Mouse (Mus musculus) neural tube, embryonic 15.5 days (tissue): ENCODE data around the gene Nudt15. TPM values are rescaled to one million over a fixed set of nuclear protein-coding genes. Genes with fewer than 3 reads are reported as not detected.
"Not testable (repeated sequence)": the region's sequence is repeated elsewhere in the genome, so short reads cannot be mapped to it uniquely, and the experiment has no call there.

Experiments used
- ATAC-seq: fragments of 200-750 bp; cut with Nextera tagmentation; 2 replicates; pipeline ENCODE4 v1.8.0; 2017; ENCODE audit warnings: mild to moderate bottlenecking, moderate TSS enrichment, moderate library complexity; ENCODE audit not compliant: low FRiP score
- H3K27ac ChIP-seq: fragments of 300-500 bp; sonication (generic); replicated peaks from 2 replicates; pipeline ENCODE4 v1.5.1; 2015; ENCODE audit warnings: mild to moderate bottlenecking, inconsistent platforms
- H3K27me3 ChIP-seq: fragments of 300-500 bp; sonication (generic); replicated peaks from 2 replicates; pipeline ENCODE4 v1.6.1; 2015; ENCODE audit warnings: inconsistent platforms
- H3K36me3 ChIP-seq: fragments of 300-500 bp; sonication (generic); 2 replicates; pipeline ENCODE4 v1.6.1; 2015; ENCODE audit warnings: inconsistent platforms
- H3K4me1 ChIP-seq: fragments of 300-500 bp; sonication (generic); 2 replicates; pipeline ENCODE4 v1.6.1; 2015; ENCODE audit warnings: inconsistent platforms
- H3K4me2 ChIP-seq: fragments of 300-500 bp; sonication (generic); 2 replicates; pipeline ENCODE4 v1.6.1; 2015; ENCODE audit warnings: inconsistent platforms, mild to moderate bottlenecking, moderate library complexity
- H3K4me3 ChIP-seq: fragments of 300-500 bp; sonication (generic); replicated peaks from 2 replicates; pipeline ENCODE4 v1.5.1; 2015; ENCODE audit warnings: mild to moderate bottlenecking, inconsistent platforms
- H3K9ac ChIP-seq: fragments of 300-500 bp; sonication (generic); replicated peaks from 2 replicates; pipeline ENCODE4 v1.6.1; 2015; ENCODE audit warnings: mild to moderate bottlenecking, inconsistent platforms
- H3K9me3 ChIP-seq: fragments of 300-500 bp; sonication (generic); replicated peaks from 2 replicates; pipeline ENCODE4 v1.6.1; 2016; ENCODE audit warnings: inconsistent platforms
- WGBS: fragments of 180-500 bp; shearing (Covaris S2); methylation state at CpG from one replicate; pipeline ENCODE4 v1.1.7; 2015; ENCODE audit warnings: mixed read lengths; 5-methylcytosine and 5-hydroxymethylcytosine counted together
- polyA plus RNA-seq: library from polyadenylated mRNA; unstranded; fragments of >200 nt; fragmentation: Nextera tagmentation; extraction: Ambion mirVana; gene quantifications from 2 replicates; pipeline ENCODE4 v1.2.1, GENCODE M21; 2015

Gene Nudt15
- 7.9 and 8.5 TPM in 2 replicates for polyA plus RNA-seq

GRCm38 (mm10) chr14:73548051-73548450, at the start of gene Nudt15:
Nudt15 (minus strand) TSS chr14:73548242.
- no peaks in the 10 kb centered on the region for H3K27me3 ChIP-seq
- H3K9ac ChIP-seq: no peak within 1 kb of the TSS
- no peaks in the 10 kb centered on the region for H3K9me3 ChIP-seq
- H3K36me3 ChIP-seq: no peaks in the 10 kb centered on the region
- H3K4me1 ChIP-seq: peaks cover 6% of the 10 kb centered on the region
- no peak for ATAC-seq
- no peak within 1 kb of the TSS for H3K4me2 ChIP-seq
- H3K27ac ChIP-seq: no peak within 1 kb of the TSS
- 92% methylated on average over 3 of the region's 3 CpGs for WGBS
- H3K4me3 ChIP-seq: no peak within 1 kb of the TSS

GRCm38 (mm10) chr14:73592166-73592565, 44.1 kb upstream of the Nudt15 start:
- Histone ChIP-seq H3K4me3 (no peak overlapping the region), H3K4me1 (no peaks in the 10 kb centered on the region), H3K9me3 (no peaks in the 10 kb centered on the region), H3K27me3 (no peaks in the 10 kb centered on the region), H3K9ac (no peak overlapping the region), H3K36me3 (peaks cover 32% of the 10 kb centered on the region), H3K27ac (no peak overlapping the region), H3K4me2 (no peak overlapping the region)
- no peak for ATAC-seq
- 60% methylated on average over 1 of the region's 1 CpGs for WGBS

GRCm38 (mm10) chr14:73588080-73588479, 40.0 kb upstream of the Nudt15 start:
- Histone ChIP-seq H3K4me2 (no peak overlapping the region), H3K27me3 (no peaks in the 10 kb centered on the region), H3K4me3 (no peak overlapping the region), H3K36me3 (peaks cover 21% of the 10 kb centered on the region), H3K9me3 (no peaks in the 10 kb centered on the region), H3K9ac (no peak overlapping the region), H3K4me1 (no peaks in the 10 kb centered on the region), H3K27ac (no peak overlapping the region)
- WGBS: 87% methylated on average over 1 of the region's 1 CpGs
- ATAC-seq: no peak

GRCm38 (mm10) chr14:73576336-73576735, 28.3 kb upstream of the Nudt15 start:
- no peaks in the 10 kb centered on the region for H3K27me3 ChIP-seq
- ATAC-seq: no peak
- no peak overlapping the region for H3K4me3 ChIP-seq
- H3K4me2 ChIP-seq: no peak overlapping the region
- no peak overlapping the region for H3K9ac ChIP-seq
- H3K36me3 ChIP-seq: peaks cover 14% of the 10 kb centered on the region
- no peak overlapping the region for H3K27ac ChIP-seq
- H3K9me3 ChIP-seq: no peaks in the 10 kb centered on the region
- no peaks in the 10 kb centered on the region for H3K4me1 ChIP-seq

- 94% methylated on average over 5 of the region's 5 CpGs for WGBS
- Histone ChIP-seq H3K36me3 (peaks cover 14% of the 10 kb centered on the region), H3K4me3 (no peak overlapping the region), H3K27me3 (no peaks in the 10 kb centered on the region), H3K27ac (no peak overlapping the region), H3K9me3 (no peaks in the 10 kb centered on the region), H3K9ac (no peak overlapping the region), H3K4me1 (no peaks in the 10 kb centered on the region), H3K4me2 (no peak overlapping the region)
- ATAC-seq: no peak
Measured at GRCm38 (mm10) chr14:73574053-73574452, 26.0 kb upstream of the Nudt15 start.

GRCm38 (mm10) chr14:73571143-73571542, 23.1 kb upstream of the Nudt15 start:
- no peak overlapping the region for H3K27ac ChIP-seq
- H3K27me3 ChIP-seq: no peaks in the 10 kb centered on the region
- H3K9ac ChIP-seq: no peak overlapping the region
- H3K4me1 ChIP-seq: no peaks in the 10 kb centered on the region
- peaks cover 18% of the 10 kb centered on the region for H3K36me3 ChIP-seq
- 87% methylated on average over 4 of the region's 4 CpGs for WGBS
- no peaks in the 10 kb centered on the region for H3K9me3 ChIP-seq
- no peak for ATAC-seq
- H3K4me2 ChIP-seq: no peak overlapping the region
- no peak overlapping the region for H3K4me3 ChIP-seq

GRCm38 (mm10) chr14:73569831-73570230, 21.8 kb upstream of the Nudt15 start:
- H3K4me3 ChIP-seq, H3K27ac ChIP-seq, H3K4me1 ChIP-seq, ATAC-seq, H3K4me2 ChIP-seq, H3K9me3 ChIP-seq, H3K9ac ChIP-seq, H3K27me3 ChIP-seq: not testable (repeated sequence)
- WGBS: 96% methylated on average over 4 of the region's 4 CpGs
- H3K36me3 ChIP-seq: peaks cover 18% of the 10 kb centered on the region

GRCm38 (mm10) chr14:73553122-73553696, 5.2 kb upstream of the Nudt15 start:
- ATAC-seq: peak; percentile 71; the same call in 1 of the 2 replicates
- Histone ChIP-seq H3K9me3 (no peaks in the 10 kb centered on the region), H3K4me1 (peaks cover 22% of the 10 kb centered on the region), H3K4me3 (peak overlapping the region; percentile 84), H3K4me2 (peak overlapping the region; percentile 71), H3K27me3 (no peaks in the 10 kb centered on the region), H3K36me3 (peaks cover 12% of the 10 kb centered on the region; the same call in 1 of the 2 replicates), H3K9ac (peak overlapping the region; percentile 88), H3K27ac (peak overlapping the region; percentile 83)
- under 1% methylated on average over 10 of the region's 10 CpGs for WGBS

- peaks cover 22% of the 10 kb centered on the region for H3K4me1 ChIP-seq
- peak overlapping the region; percentile 71 for H3K4me2 ChIP-seq
- H3K36me3 ChIP-seq: peaks cover 12% of the 10 kb centered on the region; the same call in 1 of the 2 replicates
- H3K9me3 ChIP-seq: no peaks in the 10 kb centered on the region
- 4% methylated on average over 58 of the region's 61 CpGs for WGBS
- peak overlapping the region; percentile 83 for H3K27ac ChIP-seq
- peak overlapping the region; percentile 88 for H3K9ac ChIP-seq
- H3K27me3 ChIP-seq: no peaks in the 10 kb centered on the region
- peak; percentile 98 for ATAC-seq
- H3K4me3 ChIP-seq: peak overlapping the region; percentile 84
Measured at GRCm38 (mm10) chr14:73552341-73553121, 4.5 kb upstream of the Nudt15 start.

GRCm38 (mm10) chr14:73551164-73551563, 3.1 kb upstream of the Nudt15 start:
- Histone ChIP-seq H3K9ac (no peak overlapping the region), H3K27me3 (no peaks in the 10 kb centered on the region), H3K36me3 (peaks cover 10% of the 10 kb centered on the region; the same call in 1 of the 2 replicates), H3K4me2 (no peak overlapping the region), H3K4me1 (peaks cover 22% of the 10 kb centered on the region), H3K4me3 (no peak overlapping the region), H3K27ac (no peak overlapping the region), H3K9me3 (no peaks in the 10 kb centered on the region)
- ATAC-seq: no peak
- WGBS: 87% methylated on average over 6 of the region's 6 CpGs

GRCm38 (mm10) chr14:73550732-73551131, 2.7 kb upstream of the Nudt15 start:
- no peaks in the 10 kb centered on the region for H3K9me3 ChIP-seq
- no peak overlapping the region for H3K27ac ChIP-seq
- H3K4me2 ChIP-seq: no peak overlapping the region
- ATAC-seq: no peak
- WGBS: 42% methylated on average over 8 of the region's 8 CpGs
- H3K27me3 ChIP-seq: no peaks in the 10 kb centered on the region
- H3K9ac ChIP-seq: no peak overlapping the region
- peaks cover 22% of the 10 kb centered on the region for H3K4me1 ChIP-seq
- no peak overlapping the region for H3K4me3 ChIP-seq
- peaks cover 6% of the 10 kb centered on the region; the same call in 1 of the 2 replicates for H3K36me3 ChIP-seq

- no peak for ATAC-seq
- Histone ChIP-seq H3K36me3 (0 out of 2 replicates have a peak, but pooled peaks cover 2% of the 10 kb centered on the region), H3K4me2 (no peak overlapping the region), H3K4me3 (no peak overlapping the region), H3K27ac (no peak overlapping the region), H3K9me3 (no peaks in the 10 kb centered on the region), H3K9ac (no peak overlapping the region), H3K4me1 (peaks cover 22% of the 10 kb centered on the region), H3K27me3 (no peaks in the 10 kb centered on the region)
- 57% methylated on average over 3 of the region's 3 CpGs for WGBS
Measured at GRCm38 (mm10) chr14:73550291-73550690, 2.2 kb upstream of the Nudt15 start.
